Mouse (Mus musculus) stomach, embryonic 16.5 days (tissue): ENCODE results near the gene Gm45837. TPM values are rescaled to one million over a fixed set of nuclear protein-coding genes. Genes with fewer than 3 reads are reported as not detected.

Experiments
- ATAC-seq: fragments of 200-750 bp; cut with Nextera tagmentation; 2 replicates; pipeline ENCODE4 v1.8.0; 2017; ENCODE audit warnings: moderate number of reproducible peaks, moderate TSS enrichment; ENCODE audit not compliant: insufficient read depth, low FRiP score
- H3K27ac ChIP-seq: fragments of 300-500 bp; sonication (generic); 2 replicates; pipeline ENCODE4 v1.5.1; 2014; ENCODE audit warnings: low read length
- H3K27me3 ChIP-seq: fragments of 300-500 bp; sonication (generic); 2 replicates; pipeline ENCODE4 v1.6.1; 2014; ENCODE audit warnings: low read length, control low read depth, mixed read lengths; ENCODE audit not compliant: control insufficient read depth, insufficient read depth
- H3K36me3 ChIP-seq: fragments of 300-500 bp; sonication (generic); 2 replicates; pipeline ENCODE4 v1.6.1; 2014; ENCODE audit warnings: low read length; ENCODE audit not compliant: control insufficient read depth, insufficient read depth
- H3K4me1 ChIP-seq: fragments of 300-500 bp; sonication (generic); 2 replicates; pipeline ENCODE4 v1.6.1; 2014; ENCODE audit warnings: low read length, control low read depth, mixed read lengths; ENCODE audit not compliant: control insufficient read depth, insufficient read depth
- H3K4me2 ChIP-seq: fragments of 300-500 bp; sonication (generic); 2 replicates; pipeline ENCODE4 v1.6.1; 2014; ENCODE audit warnings: low read depth, low read length, mixed read lengths
- H3K4me3 ChIP-seq: fragments of 300-500 bp; sonication (generic); replicated peaks from 2 replicates; pipeline ENCODE4 v1.5.1; 2014; ENCODE audit warnings: mild to moderate bottlenecking, low read length
- H3K9ac ChIP-seq: fragments of 300-500 bp; sonication (generic); 2 replicates; pipeline ENCODE4 v1.6.1; 2014; ENCODE audit warnings: low read length
- H3K9me3 ChIP-seq: fragments of 300-500 bp; sonication (generic); replicated peaks from 2 replicates; pipeline ENCODE4 v1.6.1; 2016; ENCODE audit warnings: low read length, control low read depth; ENCODE audit not compliant: control insufficient read depth
- WGBS: fragments of 180-500 bp; shearing (Covaris S2); extraction: QIAGEN DNeasy Blood & Tissue Kit; methylation state at CpG from one replicate; pipeline ENCODE4 v1.1.7; 2014; 5-methylcytosine and 5-hydroxymethylcytosine counted together
- polyA plus RNA-seq: library from polyadenylated mRNA; unstranded; fragments of >200 nt; fragmentation: Nextera tagmentation; extraction: Ambion mirVana; gene quantifications from 2 replicates; pipeline ENCODE4 v1.2.1, GENCODE M21; 2015

Gm45837 gene
- polyA plus RNA-seq, 1 experiment from 2014 or later, result 5.4 TPM

DNA sequence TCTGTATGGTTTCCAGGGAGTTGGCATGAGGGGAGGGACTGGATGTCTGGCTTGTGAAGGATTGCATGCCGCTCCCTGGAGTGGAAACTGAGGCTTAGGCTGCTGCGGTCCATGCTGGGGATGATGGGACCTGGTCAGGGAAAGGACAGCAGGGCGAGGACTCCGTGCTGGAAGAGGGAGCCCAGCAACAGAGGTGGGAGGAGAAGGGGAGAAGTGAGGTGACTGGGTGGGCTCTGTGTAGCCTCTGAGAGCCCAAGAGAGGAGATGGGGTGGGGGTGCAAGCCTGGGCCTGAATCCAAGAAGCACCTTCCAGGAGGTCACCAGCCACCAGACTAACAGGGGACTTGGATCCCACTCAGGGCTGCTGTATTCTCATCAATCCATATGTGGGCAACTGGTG, 45.6 kb downstream of the Gm45837 start:
- no peak overlapping the region for H3K27ac ChIP-seq
- H3K4me2 ChIP-seq, result no peak overlapping the region
- H3K27me3 ChIP-seq, result peaks cover 11% of the 10 kb centered on the region
- peaks cover 10% of the 10 kb centered on the region for H3K4me1 ChIP-seq
- no peak for ATAC-seq
- H3K4me3 ChIP-seq, result no peak overlapping the region
- H3K9ac ChIP-seq, result no peak overlapping the region
- H3K9me3 ChIP-seq, result no peaks in the 10 kb centered on the region
- H3K36me3 ChIP-seq, result no peaks in the 10 kb centered on the region
- 76% methylated on average over 4 of the region's 4 CpGs for WGBS

- no peaks in the 10 kb centered on the region for H3K36me3 ChIP-seq
- peak overlapping the region; percentile 17; the same call in 1 of the 2 replicates for H3K27ac ChIP-seq
- 43% methylated on average over 5 of the region's 5 CpGs for WGBS
- H3K9me3 ChIP-seq, result no peaks in the 10 kb centered on the region
- no peak for ATAC-seq
- H3K4me1 ChIP-seq, result peaks cover 7% of the 10 kb centered on the region
- no peak overlapping the region for H3K4me3 ChIP-seq
- H3K4me2 ChIP-seq, result no peak overlapping the region
- no peak overlapping the region for H3K9ac ChIP-seq
- peaks cover 6% of the 10 kb centered on the region for H3K27me3 ChIP-seq
These were observed 46.1 kb downstream of the Gm45837 start for GRCm38 (mm10) chr7:101456789-101457188.

GRCm38 (mm10) chr7:101457283-101457682, 46.6 kb downstream of the Gm45837 start:
- no peak overlapping the region for H3K9ac ChIP-seq
- H3K4me3 ChIP-seq, result no peak overlapping the region
- peak overlapping the region; percentile 27; the same call in 1 of the 2 replicates for H3K27ac ChIP-seq
- peaks cover 11% of the 10 kb centered on the region for H3K4me1 ChIP-seq
- WGBS, result 77% methylated on average over 5 of the region's 5 CpGs
- ATAC-seq, result no peak
- peaks cover 1% of the 10 kb centered on the region; the same call in 1 of the 2 replicates for H3K27me3 ChIP-seq
- H3K9me3 ChIP-seq, result no peaks in the 10 kb centered on the region
- no peaks in the 10 kb centered on the region for H3K36me3 ChIP-seq
- no peak overlapping the region for H3K4me2 ChIP-seq

- H3K9me3 ChIP-seq, result no peaks in the 10 kb centered on the region
- H3K27me3 ChIP-seq, result no peaks in the 10 kb centered on the region
- H3K4me1 ChIP-seq, result peaks cover 13% of the 10 kb centered on the region
- H3K27ac ChIP-seq, result peak overlapping the region; percentile 27; the same call in 1 of the 2 replicates
- no peak overlapping the region for H3K4me3 ChIP-seq
- no peak for ATAC-seq
- H3K36me3 ChIP-seq, result no peaks in the 10 kb centered on the region
- no peak overlapping the region for H3K9ac ChIP-seq
- 44% methylated on average over 8 of the region's 8 CpGs for WGBS
- no peak overlapping the region for H3K4me2 ChIP-seq
These were observed 47.1 kb downstream of the Gm45837 start for GRCm38 (mm10) chr7:101457801-101458200.

GRCm38 (mm10) chr7:101458278-101458781, 47.6 kb downstream of the Gm45837 start:
- H3K9ac ChIP-seq, result no peak overlapping the region
- peaks cover 13% of the 10 kb centered on the region for H3K4me1 ChIP-seq
- no peaks in the 10 kb centered on the region for H3K36me3 ChIP-seq
- H3K27me3 ChIP-seq, result no peaks in the 10 kb centered on the region
- no peak overlapping the region for H3K4me3 ChIP-seq
- WGBS, result 62% methylated on average over 4 of the region's 4 CpGs
- H3K4me2 ChIP-seq, result no peak overlapping the region
- H3K9me3 ChIP-seq, result no peaks in the 10 kb centered on the region
- H3K27ac ChIP-seq, result no peak overlapping the region; the same call in 1 of the 2 replicates
- no peak for ATAC-seq

GRCm38 (mm10) chr7:101459305-101459813, 48.7 kb downstream of the Gm45837 start:
- peaks cover 13% of the 10 kb centered on the region for H3K4me1 ChIP-seq
- 69% methylated on average over 9 of the region's 9 CpGs for WGBS

GRCm38 (mm10) chr7:101459923-101460607, 49.4 kb downstream of the Gm45837 start:
- 59% methylated on average over 10 of the region's 10 CpGs for WGBS
- Histone ChIP-seq H3K9me3 (no peaks in the 10 kb centered on the region), H3K4me3 (no peak overlapping the region), H3K4me2 (no peak overlapping the region), H3K27ac (no peak overlapping the region), H3K9ac (no peak overlapping the region), H3K36me3 (no peaks in the 10 kb centered on the region), H3K27me3 (no peaks in the 10 kb centered on the region), H3K4me1 (peaks cover 15% of the 10 kb centered on the region)
- no peak for ATAC-seq

More at GRCm38 (mm10) chr7:101459305-101459813, 48.7 kb downstream of the Gm45837 start:
- Histone ChIP-seq H3K4me3 (no peak overlapping the region), H3K9me3 (no peaks in the 10 kb centered on the region), H3K27me3 (no peaks in the 10 kb centered on the region), H3K4me2 (no peak overlapping the region), H3K36me3 (no peaks in the 10 kb centered on the region), H3K9ac (no peak overlapping the region), H3K27ac (no peak overlapping the region)
- no peak for ATAC-seq

- Histone ChIP-seq H3K27me3 (no peaks in the 10 kb centered on the region), H3K36me3 (no peaks in the 10 kb centered on the region), H3K27ac (no peak overlapping the region), H3K9ac (no peak overlapping the region), H3K9me3 (no peaks in the 10 kb centered on the region), H3K4me3 (no peak overlapping the region), H3K4me1 (peaks cover 20% of the 10 kb centered on the region), H3K4me2 (no peak overlapping the region)
- 36% methylated on average over 10 of the region's 10 CpGs for WGBS
- ATAC-seq, result no peak
These were observed 49.9 kb downstream of the Gm45837 start for GRCm38 (mm10) chr7:101460608-101460957.

DNA sequence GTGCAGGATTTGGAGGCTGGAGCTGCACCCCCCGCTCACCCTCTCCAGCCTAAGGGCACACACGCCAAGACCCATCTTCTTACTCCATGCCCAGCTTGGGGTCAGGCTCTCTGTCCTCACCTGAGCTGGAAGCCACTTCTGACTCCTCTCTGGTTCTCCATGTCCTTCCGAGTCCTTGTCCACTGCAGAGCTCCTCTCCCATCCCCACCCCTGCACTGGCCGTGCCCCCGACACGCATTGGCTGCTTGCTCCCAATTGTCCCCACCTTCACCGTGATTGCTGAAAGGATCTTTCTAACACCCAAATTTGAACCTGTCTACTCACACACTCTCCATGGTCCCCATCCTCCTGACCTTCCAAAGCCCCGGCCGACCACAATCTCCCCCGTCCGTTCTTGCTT, 50.9 kb downstream of the Gm45837 start:
- H3K4me2 ChIP-seq, result no peak overlapping the region
- H3K36me3 ChIP-seq, result no peaks in the 10 kb centered on the region
- H3K9me3 ChIP-seq, result no peaks in the 10 kb centered on the region
- no peaks in the 10 kb centered on the region for H3K27me3 ChIP-seq
- 73% methylated on average over 11 of the region's 11 CpGs for WGBS
- no peak for ATAC-seq
- peaks cover 24% of the 10 kb centered on the region for H3K4me1 ChIP-seq
- no peak overlapping the region for H3K27ac ChIP-seq
- no peak overlapping the region for H3K4me3 ChIP-seq
- no peak overlapping the region for H3K9ac ChIP-seq
